Mouse (Mus musculus): ENCODE measurements around the gene Sirt7. TPM values are rescaled to one million over a fixed set of nuclear protein-coding genes. Genes with fewer than 3 reads are reported as not detected.

The Sirt7 gene
- total and polyA plus RNA-seq, 3 experiments: 72.3 to 78.2 TPM; not detected in 1

DNA sequence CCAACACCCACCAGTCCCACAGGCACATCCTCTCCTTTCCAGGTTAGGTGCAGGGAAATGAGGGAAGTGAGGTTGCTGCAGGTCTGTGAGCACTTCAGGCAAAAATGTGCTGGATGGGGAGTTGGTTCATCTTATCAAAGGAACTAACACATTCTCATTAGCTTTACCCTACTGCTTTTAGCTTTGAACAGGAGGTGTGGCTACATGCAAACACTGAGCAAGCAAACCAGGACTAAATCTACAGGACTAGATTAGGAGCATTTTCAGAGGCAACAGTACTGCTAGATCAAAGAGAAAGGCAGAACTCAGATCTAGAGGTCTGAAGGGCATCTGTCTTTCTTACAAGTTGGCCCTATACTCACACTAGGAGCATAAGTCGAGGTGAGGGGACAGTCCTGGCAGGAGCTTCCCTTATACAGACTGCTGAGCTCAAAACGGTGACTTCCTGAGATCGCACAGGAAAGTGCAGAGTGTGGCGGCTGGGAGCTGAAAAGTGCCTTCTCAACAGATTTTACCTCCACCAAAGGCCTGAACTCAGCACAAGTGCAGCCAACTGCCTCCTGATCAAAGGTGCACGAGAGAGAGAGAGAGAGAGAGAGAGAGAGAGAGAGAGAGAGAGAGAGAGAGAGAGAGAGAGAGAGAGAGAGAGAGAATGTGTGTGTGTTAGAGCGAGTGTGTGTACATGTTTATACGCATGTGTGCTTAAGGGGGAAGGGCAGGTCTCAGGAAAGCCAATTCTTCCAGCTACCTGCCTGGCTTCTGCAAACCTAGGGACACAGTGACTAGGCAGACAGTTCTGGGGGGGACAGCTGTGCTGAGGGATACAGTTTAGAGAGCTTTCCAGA, 6.1 kb upstream of the Sirt7 start:
- H3K27me3 ChIP-seq (ENCODE audit: control insufficient read depth in 1 of 2, insufficient read depth in 2 of 2, low read length in 2 of 2): no peaks in the 10 kb centered on the region
- H3K9ac ChIP-seq (ENCODE audit: control insufficient read depth, low read depth, low read length, poor library complexity, severe bottlenecking): peak overlapping the region; percentile 98
- peaks cover 19 to 41% of the 10 kb centered on the region in 2 experiments for H3K4me1 ChIP-seq (ENCODE audit: control insufficient read depth in 1 of 2, insufficient read depth in 2 of 2, low read length in 2 of 2)
- peaks cover 57% of the 10 kb centered on the region for H3K79me2 ChIP-seq (ENCODE audit: control insufficient read depth, insufficient read depth, low read length, poor library complexity)
- peak overlapping the region; percentile 79 to 87; a peak in 2 of 4 replicates for H3K4me3 ChIP-seq (ENCODE audit: control insufficient read depth in 1 of 2, insufficient read depth in 1 of 2, low read depth in 2 of 2, low read length in 2 of 2)
- peak overlapping the region; percentile 2; the same call in 1 of the 2 replicates for H3K27ac ChIP-seq (ENCODE audit: control insufficient read depth, low read depth, low read length)
- H3K36me3 ChIP-seq (ENCODE audit: control insufficient read depth in 1 of 2, insufficient read depth in 2 of 2, low read length in 2 of 2): peaks cover 3 to 35% of the 10 kb centered on the region in 2 experiments; a peak in 3 of 4 replicates
- DNase-seq (ENCODE audit: low read depth, low spot score): peak; percentile 75
- H3K9me3 ChIP-seq (replicated peaks; ENCODE audit: insufficient read depth, low read length): no peaks in the 10 kb centered on the region
- TF ChIP-seq MYB (IDR thresholded peaks at IDR 0.05; ENCODE audit: low read depth, low read length) (no peak), CTCF (IDR thresholded peaks at IDR 0.05 in 2 of 3, conservative IDR thresholded peaks at IDR 0.05 in 1 of 3; ENCODE audit: control insufficient read depth in 1 of 3, insufficient read depth in 1 of 3, low read depth in 2 of 3, low read length in 3 of 3, poor library complexity in 1 of 3, severe bottlenecking in 1 of 3) (no peak), ZNF384 (IDR thresholded peaks at IDR 0.05; ENCODE audit: low read depth, low read length) (no peak), CHD2 (IDR thresholded peaks at IDR 0.05; ENCODE audit: low read length) (no peak), UBTF (IDR thresholded peaks at IDR 0.05; ENCODE audit: borderline replicate concordance, insufficient read depth, low read depth, low read length) (no peak), EP300 (IDR thresholded peaks at IDR 0.05; ENCODE audit: low read depth in 1 of 2, low read length in 2 of 2) (0 out of 4 replicates have a peak, but pooled peaks of 1 of the 2 experiments have one; percentile 11), CHD1 (IDR thresholded peaks at IDR 0.05; ENCODE audit: low read depth, low read length) (0 out of 2 replicates have a peak, but pooled peaks have one; percentile 17), ELF1 (IDR thresholded peaks at IDR 0.05; ENCODE audit: low read depth, low read length) (no peak), MAZ (IDR thresholded peaks at IDR 0.05; ENCODE audit: low read depth, low read length) (no peak), MEF2A (IDR thresholded peaks at IDR 0.05; ENCODE audit: extremely low read depth, insufficient replicate concordance, low read depth, low read length, poor library complexity, severe bottlenecking) (no peak), MXI1 (IDR thresholded peaks at IDR 0.05; ENCODE audit: low read depth, low read length) (peak; percentile 34; the same call in 1 of the 2 replicates), NELFE (IDR thresholded peaks at IDR 0.05; ENCODE audit: low read depth, low read length) (no peak), USF2 (IDR thresholded peaks at IDR 0.05; ENCODE audit: borderline replicate concordance in 1 of 2, insufficient read depth in 1 of 2, low read depth in 1 of 2, low read length in 2 of 2) (no peak), KAT2A (conservative IDR thresholded peaks at IDR 0.05; ENCODE audit: low read depth, low read length) (no peak), RAD21 (IDR thresholded peaks at IDR 0.05; ENCODE audit: low read depth, low read length) (no peak), ZKSCAN1 (IDR thresholded peaks at IDR 0.05; ENCODE audit: low read depth, low read length) (no peak), POLR2AphosphoS2 (IDR thresholded peaks at IDR 0.05; ENCODE audit: low read length) (no peak), GATA1 (IDR thresholded peaks at IDR 0.05; ENCODE audit: low read depth, low read length) (peak; percentile 16; the same call in 1 of the 2 replicates), GABPA (IDR thresholded peaks at IDR 0.05; ENCODE audit: low read depth, low read length) (peak; percentile 49; the same call in 1 of the 2 replicates), ETS1 (IDR thresholded peaks at IDR 0.05; ENCODE audit: low read depth, low read length) (no peak; the same call in 1 of the 2 replicates), USF1 (IDR thresholded peaks at IDR 0.05; ENCODE audit: low read depth, low read length) (no peak), ZMIZ1 (IDR thresholded peaks at IDR 0.05; ENCODE audit: low read depth, low read length) (no peak), TCF12 (IDR thresholded peaks at IDR 0.05; ENCODE audit: low read depth, low read length) (0 out of 2 replicates have a peak, but pooled peaks have one; percentile 15), SMC3 (IDR thresholded peaks at IDR 0.05; ENCODE audit: low read depth, low read length) (no peak), MYC (IDR thresholded peaks at IDR 0.05; ENCODE audit: low read depth, low read length) (no peak), RCOR1 (IDR thresholded peaks at IDR 0.05; ENCODE audit: low read depth, low read length) (no peak), SIN3A (IDR thresholded peaks at IDR 0.05; ENCODE audit: low read length) (peak; percentile 64), E2F4 (IDR thresholded peaks at IDR 0.05; ENCODE audit: borderline replicate concordance, low read depth, low read length) (no peak), TAL1 (IDR thresholded peaks at IDR 0.05; ENCODE audit: low read length) (no peak), POLR2A (IDR thresholded peaks at IDR 0.05; ENCODE audit: control insufficient read depth in 1 of 2, insufficient read depth in 1 of 2, low read depth in 1 of 2, low read length in 2 of 2, poor library complexity in 1 of 2) (no peak), POLR2AphosphoS5 (IDR thresholded peaks at IDR 0.05; ENCODE audit: borderline replicate concordance, low read depth, low read length) (no peak), BHLHE40 (IDR thresholded peaks at IDR 0.05; ENCODE audit: borderline replicate concordance, low read depth, low read length) (no peak), HCFC1 (IDR thresholded peaks at IDR 0.05; ENCODE audit: low read depth, low read length) (no peak; the same call in 1 of the 2 replicates), MAFK (IDR thresholded peaks at IDR 0.05; ENCODE audit: borderline replicate concordance, low read depth, low read length) (no peak), JUND (IDR thresholded peaks at IDR 0.05; ENCODE audit: low read depth, low read length) (peak; percentile 92)

Data from MEL (cell line).